Mouse (Mus musculus): ENCODE measurements at regions not wholly inside any gene's neighbourhood (a gene's known extent, or its start where the extent isn't known, plus 50 kb on each side); places are given as distances from the start of the nearest gene placed in this dataset.

GRCm38 (mm10) chr8:49845575-49845974 is 1001.8 kb upstream of the Tenm3 start:
- DNase-seq (ENCODE audit: low read depth, low spot score): no peak

GRCm38 (mm10) chr8:49831970-49832369 is 988.2 kb upstream of the Tenm3 start:
- DNase-seq (ENCODE audit: low read depth, low spot score): no peak

- peak; percentile 66 for DNase-seq (ENCODE audit: low read depth, low spot score)
These were observed 985.6 kb upstream of the Tenm3 start for GRCm38 (mm10) chr8:49829345-49829744.

- DNase-seq (ENCODE audit: low read depth, low spot score): peak; percentile 62
These were observed 982.5 kb upstream of the Tenm3 start for GRCm38 (mm10) chr8:49826231-49826630.

GRCm38 (mm10) chr8:49825000-49825399 is 981.2 kb upstream of the Tenm3 start:
- no peak for DNase-seq (ENCODE audit: low read depth, low spot score)

GRCm38 (mm10) chr8:49822791-49823190 is 979.0 kb upstream of the Tenm3 start:
- DNase-seq (ENCODE audit: low read depth, low spot score): no peak

GRCm38 (mm10) chr8:49799236-49799635 is 955.5 kb upstream of the Tenm3 start:
- no peak for DNase-seq (ENCODE audit: low read depth, low spot score)

GRCm38 (mm10) chr8:49796741-49797140 is 953.0 kb upstream of the Tenm3 start:
- no peak for DNase-seq (ENCODE audit: low read depth, low spot score)

- no peak for DNase-seq (ENCODE audit: low read depth, low spot score)
These were observed 950.7 kb upstream of the Tenm3 start for GRCm38 (mm10) chr8:49794491-49794890.

GRCm38 (mm10) chr8:49769829-49770228 is 926.1 kb upstream of the Tenm3 start:
- no peak for DNase-seq (ENCODE audit: low read depth, low spot score)

- DNase-seq (ENCODE audit: low read depth, low spot score): peak; percentile 4
These were observed 894.3 kb upstream of the Tenm3 start for GRCm38 (mm10) chr8:49738043-49738442.

GRCm38 (mm10) chr8:49729156-49729555 is 885.4 kb upstream of the Tenm3 start:
- DNase-seq (ENCODE audit: low read depth, low spot score): no peak

- DNase-seq (ENCODE audit: low read depth, low spot score): no peak
These were observed 868.6 kb upstream of the Tenm3 start for GRCm38 (mm10) chr8:49712371-49712770.

GRCm38 (mm10) chr8:49708701-49709100 is 865.0 kb upstream of the Tenm3 start:
- no peak for DNase-seq (ENCODE audit: low read depth, low spot score)

GRCm38 (mm10) chr8:49699058-49699457 is 855.3 kb upstream of the Tenm3 start:
- DNase-seq (ENCODE audit: low read depth, low spot score): no peak

- no peak for DNase-seq (ENCODE audit: low read depth, low spot score)
These were observed 853.0 kb upstream of the Tenm3 start for GRCm38 (mm10) chr8:49696709-49697108.
